Mouse (Mus musculus): Measurements from ENCODE around the gene Plxnb1.
A peak's percentile ranks its signal among the peaks of the same experiment; 100 is the strongest.

Gene Plxnb1

GRCm38 (mm10) chr9:109095137-109095982, at the start of gene Plxnb1:
Gene Plxnb1, plus strand, starts transcription at chr9:109095389.
- DNase-seq (ENCODE audit: low spot score in 2 of 2), result peak; percentile 30 to 43

GRCm38 (mm10) chr9:109046306-109046705, 48.9 kb upstream of the Plxnb1 start:
- peak; percentile 78 to 85 for DNase-seq (ENCODE audit: low spot score in 2 of 2)

- no peak for DNase-seq (ENCODE audit: low spot score in 2 of 2)
Observed at GRCm38 (mm10) chr9:109049316-109049715, 45.9 kb upstream of the Plxnb1 start.

GRCm38 (mm10) chr9:109049996-109050673, 45.1 kb upstream of the Plxnb1 start:
- peak; percentile 57 to 66 for DNase-seq (ENCODE audit: low spot score in 2 of 2)

- peak; percentile 22 to 30 for DNase-seq (ENCODE audit: low spot score in 2 of 2)
Observed at GRCm38 (mm10) chr9:109050674-109050997, 44.6 kb upstream of the Plxnb1 start.

- peak; percentile 82 for DNase-seq (ENCODE audit: low spot score in 2 of 2)
Observed at GRCm38 (mm10) chr9:109051011-109051501, 44.1 kb upstream of the Plxnb1 start.

GRCm38 (mm10) chr9:109051651-109052489, 43.3 kb upstream of the Plxnb1 start:
- peak; percentile 80 to 84 for DNase-seq (ENCODE audit: low spot score in 2 of 2)

GRCm38 (mm10) chr9:109052490-109053260, 42.5 kb upstream of the Plxnb1 start:
- DNase-seq (ENCODE audit: low spot score in 2 of 2), result peak; percentile 72 to 73

- no peak for DNase-seq (ENCODE audit: low spot score in 2 of 2)
Observed at GRCm38 (mm10) chr9:109053366-109053765, 41.8 kb upstream of the Plxnb1 start.

GRCm38 (mm10) chr9:109053851-109054250, 41.3 kb upstream of the Plxnb1 start:
- no peak for DNase-seq (ENCODE audit: low spot score in 2 of 2)

- DNase-seq (ENCODE audit: low spot score in 2 of 2), result peak; percentile 86 to 89
Observed at GRCm38 (mm10) chr9:109054712-109055111, 40.5 kb upstream of the Plxnb1 start.

GRCm38 (mm10) chr9:109055271-109056030, 39.7 kb upstream of the Plxnb1 start:
- no peak for DNase-seq (ENCODE audit: low spot score in 2 of 2)

- no peak for DNase-seq (ENCODE audit: low spot score in 2 of 2)
Observed at GRCm38 (mm10) chr9:109056081-109056690, 39.0 kb upstream of the Plxnb1 start.

GRCm38 (mm10) chr9:109056916-109057315, 38.3 kb upstream of the Plxnb1 start:
- DNase-seq (ENCODE audit: low spot score in 2 of 2), result no peak

- peak; percentile 48 to 68 for DNase-seq (ENCODE audit: low spot score in 2 of 2)
Observed at GRCm38 (mm10) chr9:109057543-109057942, 37.6 kb upstream of the Plxnb1 start.

GRCm38 (mm10) chr9:109058006-109058765, 37.0 kb upstream of the Plxnb1 start:
- peak; percentile 22 to 25 for DNase-seq (ENCODE audit: low spot score in 2 of 2)

- DNase-seq (ENCODE audit: low spot score in 2 of 2), result peak; percentile 93 to 95
Observed at GRCm38 (mm10) chr9:109059136-109059903, 35.9 kb upstream of the Plxnb1 start, which contains the start of gene Trex1. Gene Trex1, minus strand, starts transcription at chr9:109059734.

GRCm38 (mm10) chr9:109060184-109060897, 34.8 kb upstream of the Plxnb1 start:
- no peak for DNase-seq (ENCODE audit: low spot score in 2 of 2)
